Mouse (Mus musculus): ENCODE measurements at regions not wholly inside any gene's neighbourhood (a gene's known extent, or its start where the extent isn't known, plus 50 kb on each side); places are given as distances from the start of the nearest gene placed in this dataset.

- Histone ChIP-seq H3K4me1 (ENCODE audit: control insufficient read depth, insufficient read depth, low read length) (no peaks in the 10 kb centered on the region; the same call in 1 of the 2 replicates), H3K4me3 (ENCODE audit: insufficient read depth, low read length) (no peak overlapping the region), H3K27ac (ENCODE audit: insufficient read depth, low read length) (no peak overlapping the region)
- TF ChIP-seq CTCF (IDR thresholded peaks at IDR 0.05; ENCODE audit: extremely low read depth, insufficient read depth, low read length) (no peak), POLR2A (IDR thresholded peaks at IDR 0.05; ENCODE audit: extremely low read depth, insufficient read depth, low read length) (no peak)
These were observed 117.2 kb upstream of the Serpine2 start for GRCm38 (mm10) chr1:79978156-79978555.

- Histone ChIP-seq H3K4me1 (ENCODE audit: control insufficient read depth, insufficient read depth, low read length) (no peaks in the 10 kb centered on the region), H3K4me3 (ENCODE audit: insufficient read depth, low read length) (no peak overlapping the region), H3K27ac (ENCODE audit: insufficient read depth, low read length) (no peak overlapping the region)
- TF ChIP-seq CTCF (IDR thresholded peaks at IDR 0.05; ENCODE audit: extremely low read depth, insufficient read depth, low read length) (no peak), POLR2A (IDR thresholded peaks at IDR 0.05; ENCODE audit: extremely low read depth, insufficient read depth, low read length) (no peak)
These were observed 95.1 kb upstream of the Serpine2 start for GRCm38 (mm10) chr1:79956121-79956520.

- TF ChIP-seq CTCF (IDR thresholded peaks at IDR 0.05; ENCODE audit: extremely low read depth, insufficient read depth, low read length) (no peak), POLR2A (IDR thresholded peaks at IDR 0.05; ENCODE audit: extremely low read depth, insufficient read depth, low read length) (no peak)
- H3K27ac ChIP-seq (ENCODE audit: insufficient read depth, low read length) = no peak overlapping the region
- no peaks in the 10 kb centered on the region for H3K4me1 ChIP-seq (ENCODE audit: control insufficient read depth, insufficient read depth, low read length)
- no peak overlapping the region for H3K4me3 ChIP-seq (ENCODE audit: insufficient read depth, low read length)
These were observed 83.3 kb upstream of the Serpine2 start for GRCm38 (mm10) chr1:79944231-79944630.

- TF ChIP-seq CTCF (IDR thresholded peaks at IDR 0.05; ENCODE audit: extremely low read depth, insufficient read depth, low read length) = no peak
- TF ChIP-seq POLR2A (IDR thresholded peaks at IDR 0.05; ENCODE audit: extremely low read depth, insufficient read depth, low read length) = no peak
- Histone ChIP-seq H3K27ac (ENCODE audit: insufficient read depth, low read length) (no peak overlapping the region), H3K4me1 (ENCODE audit: control insufficient read depth, insufficient read depth, low read length) (no peaks in the 10 kb centered on the region; the same call in 1 of the 2 replicates), H3K4me3 (ENCODE audit: insufficient read depth, low read length) (no peak overlapping the region)
These were observed 71.5 kb upstream of the Serpine2 start for GRCm38 (mm10) chr1:79932435-79932834.

GRCm38 (mm10) chr1:79927740-79928139, 66.8 kb upstream of the Serpine2 start:
- H3K4me1 ChIP-seq (ENCODE audit: control insufficient read depth, insufficient read depth, low read length) = no peaks in the 10 kb centered on the region; the same call in 1 of the 2 replicates
- no peak overlapping the region for H3K4me3 ChIP-seq (ENCODE audit: insufficient read depth, low read length)
- H3K27ac ChIP-seq (ENCODE audit: insufficient read depth, low read length) = no peak overlapping the region
- no peak for TF ChIP-seq CTCF (IDR thresholded peaks at IDR 0.05; ENCODE audit: extremely low read depth, insufficient read depth, low read length)
- no peak for TF ChIP-seq POLR2A (IDR thresholded peaks at IDR 0.05; ENCODE audit: extremely low read depth, insufficient read depth, low read length)

- no peaks in the 10 kb centered on the region for H3K4me1 ChIP-seq (ENCODE audit: control insufficient read depth, insufficient read depth, low read length)
- no peak overlapping the region for H3K27ac ChIP-seq (ENCODE audit: insufficient read depth, low read length)
- H3K4me3 ChIP-seq (ENCODE audit: insufficient read depth, low read length) = no peak overlapping the region
- no peak for TF ChIP-seq POLR2A (IDR thresholded peaks at IDR 0.05; ENCODE audit: extremely low read depth, insufficient read depth, low read length)
- no peak for TF ChIP-seq CTCF (IDR thresholded peaks at IDR 0.05; ENCODE audit: extremely low read depth, insufficient read depth, low read length)
These were observed 64.8 kb upstream of the Serpine2 start for GRCm38 (mm10) chr1:79925776-79926175.

GRCm38 (mm10) chr1:79921890-79922289, 60.9 kb upstream of the Serpine2 start:
- no peak overlapping the region for H3K4me3 ChIP-seq (ENCODE audit: insufficient read depth, low read length)
- TF ChIP-seq POLR2A (IDR thresholded peaks at IDR 0.05; ENCODE audit: extremely low read depth, insufficient read depth, low read length) = no peak
- TF ChIP-seq CTCF (IDR thresholded peaks at IDR 0.05; ENCODE audit: extremely low read depth, insufficient read depth, low read length) = no peak
- no peak overlapping the region for H3K27ac ChIP-seq (ENCODE audit: insufficient read depth, low read length)
- H3K4me1 ChIP-seq (ENCODE audit: control insufficient read depth, insufficient read depth, low read length) = no peaks in the 10 kb centered on the region

- no peaks in the 10 kb centered on the region for H3K4me1 ChIP-seq (ENCODE audit: control insufficient read depth, insufficient read depth, low read length)
- TF ChIP-seq POLR2A (IDR thresholded peaks at IDR 0.05; ENCODE audit: extremely low read depth, insufficient read depth, low read length) (no peak), CTCF (IDR thresholded peaks at IDR 0.05; ENCODE audit: extremely low read depth, insufficient read depth, low read length) (no peak)
These were observed 60.4 kb upstream of the Serpine2 start for GRCm38 (mm10) chr1:79921333-79921732.

GRCm38 (mm10) chr1:79917426-79918150, 56.6 kb upstream of the Serpine2 start:
- Histone ChIP-seq H3K4me1 (ENCODE audit: control insufficient read depth, insufficient read depth, low read length) (no peaks in the 10 kb centered on the region), H3K4me3 (ENCODE audit: insufficient read depth, low read length) (no peak overlapping the region), H3K27ac (ENCODE audit: insufficient read depth, low read length) (no peak overlapping the region)
- TF ChIP-seq POLR2A (IDR thresholded peaks at IDR 0.05; ENCODE audit: extremely low read depth, insufficient read depth, low read length) (no peak), CTCF (IDR thresholded peaks at IDR 0.05; ENCODE audit: extremely low read depth, insufficient read depth, low read length) (no peak)

More at GRCm38 (mm10) chr1:79921333-79921732, 60.4 kb upstream of the Serpine2 start:
- Histone ChIP-seq H3K4me3 (ENCODE audit: insufficient read depth, low read length) (no peak overlapping the region), H3K27ac (ENCODE audit: insufficient read depth, low read length) (no peak overlapping the region)

Data from cortical plate, adult 2 months (tissue).